Mouse (Mus musculus) hindbrain, embryonic 15.5 days (tissue): Measurements from ENCODE around the gene Glipr2. TPM values are rescaled to one million over a fixed set of nuclear protein-coding genes. Genes with fewer than 3 reads are reported as not detected.

Source experiments
- ATAC-seq: fragments of 200-750 bp; cut with Nextera tagmentation; 2 replicates; pipeline ENCODE4 v1.8.0; 2017; ENCODE audit warnings: low read depth, moderate number of reproducible peaks, moderate TSS enrichment; ENCODE audit not compliant: low FRiP score
- H3K27ac ChIP-seq: fragments of 300-500 bp; sonication (generic); replicated peaks from 2 replicates; pipeline ENCODE4 v1.5.1; 2015; ENCODE audit warnings: mild to moderate bottlenecking, inconsistent platforms
- H3K27me3 ChIP-seq: fragments of 300-500 bp; sonication (generic); 2 replicates; pipeline ENCODE4 v1.6.1; 2015; ENCODE audit warnings: control low read depth, inconsistent platforms
- H3K36me3 ChIP-seq: fragments of 300-500 bp; sonication (generic); 2 replicates; pipeline ENCODE4 v1.6.1; 2015; ENCODE audit warnings: control low read depth, inconsistent platforms
- H3K4me1 ChIP-seq: fragments of 300-500 bp; sonication (generic); replicated peaks from 2 replicates; pipeline ENCODE4 v1.6.1; 2015; ENCODE audit warnings: control low read depth, inconsistent platforms
- H3K4me2 ChIP-seq: fragments of 300-500 bp; sonication (generic); 2 replicates; pipeline ENCODE4 v1.6.1; 2015; ENCODE audit warnings: moderate library complexity, mild to moderate bottlenecking, inconsistent platforms
- H3K4me3 ChIP-seq: fragments of 300-500 bp; sonication (generic); 2 replicates; pipeline ENCODE4 v1.5.1; 2015; ENCODE audit warnings: mild to moderate bottlenecking, inconsistent platforms
- H3K9ac ChIP-seq: fragments of 300-500 bp; sonication (generic); 2 replicates; pipeline ENCODE4 v1.6.1; 2015; ENCODE audit warnings: inconsistent platforms
- H3K9me3 ChIP-seq: fragments of 300-500 bp; sonication (generic); 2 replicates; pipeline ENCODE4 v1.6.1; 2016; ENCODE audit warnings: control low read depth, inconsistent platforms
- WGBS: fragments of 180-500 bp; shearing (Covaris S2); methylation state at CpG from one replicate; pipeline ENCODE4 v1.1.7; 2015; 5-methylcytosine and 5-hydroxymethylcytosine counted together
- polyA plus RNA-seq: library from polyadenylated mRNA; unstranded; fragments of >200 nt; fragmentation: Nextera tagmentation; extraction: Ambion mirVana; gene quantifications from 2 replicates; pipeline ENCODE4 v1.2.1, GENCODE M21; 2015

The Glipr2 gene
- polyA plus RNA-seq, 1 experiment from 2014 or later, result 38.8 TPM

DNA sequence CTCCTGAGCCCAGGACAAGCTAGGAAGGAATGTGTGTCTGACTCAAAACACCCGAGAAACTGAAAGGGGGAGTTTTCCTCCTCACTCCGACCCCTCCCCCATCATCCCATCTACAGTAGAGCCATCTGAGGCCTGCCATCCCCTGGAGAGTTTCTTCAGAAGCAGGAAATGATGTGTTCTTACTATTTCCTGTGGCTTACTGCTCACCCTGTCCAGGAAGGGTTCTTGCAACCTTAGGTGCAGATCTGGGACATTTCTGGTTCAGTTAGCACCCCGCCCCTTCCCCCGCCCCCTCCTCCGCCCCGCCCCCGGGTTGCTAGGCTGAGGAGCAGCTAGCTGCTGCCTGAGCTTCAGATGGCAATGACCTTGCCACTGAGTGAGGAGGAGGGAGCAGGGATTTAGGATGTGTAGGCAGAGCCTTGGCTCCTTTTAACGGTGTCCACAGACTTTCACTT, 15.0 kb downstream of the Glipr2 start:
- Histone ChIP-seq H3K27me3 (no peaks in the 10 kb centered on the region), H3K27ac (peak overlapping the region; percentile 31), H3K9ac (no peak overlapping the region), H3K4me3 (no peak overlapping the region), H3K36me3 (no peaks in the 10 kb centered on the region), H3K4me1 (peaks cover 26% of the 10 kb centered on the region), H3K9me3 (no peaks in the 10 kb centered on the region), H3K4me2 (peak overlapping the region; percentile 16; the same call in 1 of the 2 replicates)
- WGBS, result 4% methylated on average over 8 of the region's 8 CpGs
- ATAC-seq, result peak; percentile 21; the same call in 1 of the 2 replicates

DNA sequence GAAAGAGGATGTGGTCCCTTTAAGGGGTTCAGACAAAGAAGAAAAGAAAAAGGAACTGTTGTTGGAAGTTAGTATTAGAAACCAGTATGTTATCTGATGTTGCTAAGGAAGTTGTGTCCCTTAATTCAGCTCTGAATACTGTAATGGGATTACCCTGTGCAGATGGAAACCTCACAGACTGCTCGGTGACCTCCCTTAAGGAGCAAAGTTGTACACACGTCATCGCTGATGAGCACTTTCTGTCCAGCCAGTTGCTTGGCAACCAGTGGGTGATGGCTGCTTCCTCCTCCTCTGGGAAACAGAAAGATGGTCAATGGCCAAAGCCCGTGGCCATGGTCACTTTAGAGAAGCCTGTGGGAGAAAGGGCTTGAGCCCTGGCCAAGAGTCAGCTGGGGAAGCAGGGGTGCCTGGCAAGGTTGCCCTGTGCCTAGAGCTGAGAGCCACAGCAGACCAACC, 16.4 kb downstream of the Glipr2 start:
- WGBS, result 26% methylated on average over 4 of the region's 4 CpGs
- H3K36me3 ChIP-seq, result no peaks in the 10 kb centered on the region
- H3K9me3 ChIP-seq, result no peaks in the 10 kb centered on the region
- no peak overlapping the region for H3K4me2 ChIP-seq
- no peak overlapping the region for H3K4me3 ChIP-seq
- H3K9ac ChIP-seq, result no peak overlapping the region
- ATAC-seq, result no peak
- no peaks in the 10 kb centered on the region for H3K27me3 ChIP-seq
- no peak overlapping the region for H3K27ac ChIP-seq
- peaks cover 30% of the 10 kb centered on the region for H3K4me1 ChIP-seq

- Histone ChIP-seq H3K36me3 (no peaks in the 10 kb centered on the region), H3K4me2 (no peak overlapping the region), H3K27ac (no peak overlapping the region), H3K9ac (no peak overlapping the region), H3K4me3 (no peak overlapping the region), H3K4me1 (peaks cover 39% of the 10 kb centered on the region), H3K9me3 (no peaks in the 10 kb centered on the region), H3K27me3 (no peaks in the 10 kb centered on the region)
- 83% methylated on average over 10 of the region's 10 CpGs for WGBS
- ATAC-seq, result no peak
Observed at GRCm38 (mm10) chr4:43974914-43975616, 17.9 kb downstream of the Glipr2 start.

- WGBS, result 86% methylated on average over 6 of the region's 6 CpGs
- Histone ChIP-seq H3K4me3 (no peak overlapping the region), H3K36me3 (no peaks in the 10 kb centered on the region), H3K9me3 (no peaks in the 10 kb centered on the region), H3K27ac (no peak overlapping the region), H3K27me3 (no peaks in the 10 kb centered on the region), H3K4me2 (no peak overlapping the region), H3K9ac (no peak overlapping the region), H3K4me1 (peaks cover 41% of the 10 kb centered on the region)
- no peak for ATAC-seq
Observed at GRCm38 (mm10) chr4:43976223-43976740, 19.1 kb downstream of the Glipr2 start.

GRCm38 (mm10) chr4:43978521-43979443, 21.6 kb downstream of the Glipr2 start:
- 28% methylated on average over 17 of the region's 17 CpGs for WGBS
- peaks cover 29% of the 10 kb centered on the region for H3K4me1 ChIP-seq
- H3K9me3 ChIP-seq, result no peaks in the 10 kb centered on the region
- H3K4me2 ChIP-seq, result no peak overlapping the region
- no peak for ATAC-seq
- H3K27me3 ChIP-seq, result no peaks in the 10 kb centered on the region
- H3K36me3 ChIP-seq, result no peaks in the 10 kb centered on the region
- no peak overlapping the region for H3K9ac ChIP-seq
- H3K27ac ChIP-seq, result peak overlapping the region; percentile 56
- no peak overlapping the region for H3K4me3 ChIP-seq

DNA sequence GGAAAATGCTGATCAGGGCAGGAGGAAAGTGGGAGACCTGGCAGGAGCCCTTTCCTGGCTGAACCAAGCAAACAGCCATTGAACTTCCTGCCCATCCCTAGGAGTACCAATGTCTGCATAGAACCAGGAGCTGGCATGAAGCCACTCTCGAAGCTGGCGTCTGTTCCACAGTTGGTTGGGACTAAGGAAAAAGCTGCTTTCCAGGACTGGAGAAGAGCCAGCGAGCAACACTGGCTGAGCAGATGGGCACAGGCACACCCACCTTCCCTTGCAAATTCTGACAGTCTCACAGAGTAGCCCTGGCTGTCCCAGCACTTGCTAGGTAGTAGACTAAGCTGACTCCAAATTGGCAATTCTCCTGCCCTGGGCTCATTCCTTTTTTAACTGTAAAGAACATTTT, 22.5 kb downstream of the Glipr2 start:
- Histone ChIP-seq H3K4me1 (peaks cover 28% of the 10 kb centered on the region), H3K4me2 (no peak overlapping the region), H3K27ac (peak overlapping the region; percentile 56; the same call in 1 of the 2 replicates), H3K27me3 (no peaks in the 10 kb centered on the region), H3K36me3 (no peaks in the 10 kb centered on the region), H3K9me3 (no peaks in the 10 kb centered on the region), H3K4me3 (no peak overlapping the region), H3K9ac (no peak overlapping the region)
- WGBS, result 52% methylated on average over 3 of the region's 3 CpGs
- ATAC-seq, result peak; percentile 52

DNA sequence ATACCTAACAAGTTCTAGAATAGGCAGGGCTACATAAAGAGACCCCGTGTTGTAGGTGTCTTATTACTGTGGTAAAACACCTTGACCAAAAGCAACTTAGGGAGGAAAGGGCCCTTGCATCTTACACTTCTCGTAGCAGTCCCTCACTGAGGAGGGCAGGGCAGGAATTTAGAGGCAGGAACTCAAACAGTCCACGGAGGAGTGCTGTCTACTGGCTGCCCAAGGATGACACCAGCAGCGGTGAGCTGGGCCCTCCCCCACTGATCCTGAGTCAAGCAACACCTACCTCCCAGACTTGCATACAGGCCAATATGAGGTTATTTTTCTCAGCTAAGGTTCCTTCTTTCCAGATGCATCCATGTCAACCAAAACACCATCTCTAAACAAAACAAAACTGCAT, 23.0 kb downstream of the Glipr2 start:
- H3K9ac ChIP-seq, result no peak overlapping the region
- H3K27me3 ChIP-seq, result no peaks in the 10 kb centered on the region
- H3K9me3 ChIP-seq, result no peaks in the 10 kb centered on the region
- no peak overlapping the region for H3K4me2 ChIP-seq
- H3K4me3 ChIP-seq, result no peak overlapping the region
- no peaks in the 10 kb centered on the region for H3K36me3 ChIP-seq
- 86% methylated on average over 4 of the region's 4 CpGs for WGBS
- no peak for ATAC-seq
- H3K4me1 ChIP-seq, result peaks cover 28% of the 10 kb centered on the region
- H3K27ac ChIP-seq, result no peak overlapping the region

DNA sequence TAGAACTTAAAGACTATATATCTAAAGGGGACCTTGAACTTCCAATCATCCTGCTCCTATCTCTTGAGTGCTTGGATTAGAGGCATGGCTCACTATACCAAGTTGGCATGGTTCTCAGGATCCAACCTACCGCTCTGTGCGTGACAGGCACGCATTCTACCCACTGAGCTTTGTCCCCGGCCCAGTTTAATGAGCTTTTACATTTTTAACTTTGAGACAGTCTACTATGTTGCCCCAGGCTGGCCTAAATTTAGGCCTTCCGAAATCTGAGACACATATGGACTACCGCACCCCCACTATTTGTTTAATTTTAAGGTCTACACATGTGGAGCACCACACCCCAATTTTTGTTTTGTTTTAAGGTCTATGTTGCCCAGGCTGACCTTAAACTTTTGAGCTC, 23.6 kb downstream of the Glipr2 start:
- Histone ChIP-seq H3K27me3 (no peaks in the 10 kb centered on the region), H3K9me3 (no peaks in the 10 kb centered on the region), H3K4me2 (no peak overlapping the region), H3K4me3 (no peak overlapping the region), H3K4me1 (peaks cover 28% of the 10 kb centered on the region), H3K9ac (no peak overlapping the region), H3K36me3 (no peaks in the 10 kb centered on the region), H3K27ac (no peak overlapping the region)
- no peak for ATAC-seq
- WGBS, result 96% methylated on average over 6 of the region's 6 CpGs

DNA sequence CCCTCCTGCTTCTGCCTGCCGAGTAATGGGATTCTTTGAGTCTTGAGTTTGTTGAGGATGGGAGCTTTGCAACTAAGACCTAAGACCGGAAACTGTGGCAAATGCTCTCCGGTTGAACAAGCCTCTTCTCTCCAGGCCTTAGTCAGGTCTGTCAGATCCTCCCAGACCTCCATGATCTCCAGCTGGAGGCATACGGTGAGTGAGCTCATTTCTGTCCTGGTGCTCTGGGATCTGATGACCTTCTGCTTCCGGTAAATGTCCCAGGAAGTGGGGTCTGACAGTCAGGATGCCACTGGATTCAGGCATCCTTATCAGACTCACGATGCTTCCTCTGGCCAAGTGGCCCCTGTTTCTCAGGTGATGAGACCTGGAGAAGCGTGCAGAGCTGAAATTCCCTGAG, 24.1 kb downstream of the Glipr2 start:
- Histone ChIP-seq H3K4me3 (no peak overlapping the region), H3K27me3 (no peaks in the 10 kb centered on the region), H3K4me1 (peaks cover 28% of the 10 kb centered on the region), H3K4me2 (no peak overlapping the region), H3K9me3 (no peaks in the 10 kb centered on the region), H3K36me3 (no peaks in the 10 kb centered on the region), H3K9ac (no peak overlapping the region), H3K27ac (no peak overlapping the region)
- ATAC-seq, result no peak
- 93% methylated on average over 7 of the region's 7 CpGs for WGBS

DNA sequence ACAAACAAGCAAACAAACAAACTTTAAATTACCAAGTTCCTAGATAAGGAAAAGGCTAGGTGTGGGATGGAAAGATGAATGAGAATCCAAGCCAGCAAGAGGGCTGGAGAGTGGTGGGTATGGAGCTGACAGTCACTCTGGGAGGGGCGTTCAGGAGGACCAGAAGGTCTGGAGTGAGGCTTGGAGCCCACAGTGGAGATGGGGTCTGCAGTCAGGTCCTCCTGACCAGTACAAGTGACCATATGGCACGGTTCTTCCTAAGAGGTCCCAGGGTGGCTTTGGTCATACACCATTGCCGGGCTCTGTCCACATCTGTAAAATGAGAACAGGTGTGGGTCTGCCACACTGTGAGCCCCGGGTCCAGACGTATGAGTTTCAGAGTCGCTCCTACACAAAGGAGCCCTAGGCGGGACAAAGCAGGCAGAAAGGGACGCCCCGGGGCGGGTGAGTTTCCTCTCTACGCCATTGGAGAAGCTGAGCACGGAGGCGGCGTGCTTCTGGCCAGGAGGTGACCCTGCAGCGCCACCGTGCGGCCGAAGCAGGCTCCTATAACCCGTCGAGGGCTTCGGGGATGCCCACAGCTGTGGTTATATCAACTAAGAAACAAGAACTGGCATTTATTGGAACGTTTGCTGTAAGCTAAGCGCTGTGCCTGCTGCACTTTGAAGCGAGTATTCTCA, 25.0 kb downstream of the Glipr2 start:
- peaks cover 28% of the 10 kb centered on the region for H3K4me1 ChIP-seq
- 0 out of 2 replicates have a peak overlapping the region, but pooled peaks have one; percentile 23 for H3K27ac ChIP-seq
- peak overlapping the region; percentile 35 for H3K9ac ChIP-seq
- ATAC-seq, result peak; percentile 95
- peak overlapping the region; percentile 33 for H3K4me3 ChIP-seq
- WGBS, result 2% methylated on average over 24 of the region's 24 CpGs
- H3K27me3 ChIP-seq, result no peaks in the 10 kb centered on the region
- no peaks in the 10 kb centered on the region for H3K36me3 ChIP-seq
- H3K9me3 ChIP-seq, result no peaks in the 10 kb centered on the region
- H3K4me2 ChIP-seq, result peak overlapping the region; percentile 63

GRCm38 (mm10) chr4:43983181-43983580, 26.0 kb downstream of the Glipr2 start, which contains the start of gene Ccin:
Gene Ccin, plus strand, starts transcription at chr4:43983483.
- Histone ChIP-seq H3K9ac (peak within 1 kb of the TSS; percentile 35; the same call in 1 of the 2 replicates), H3K4me1 (peaks cover 25% of the 10 kb centered on the region), H3K9me3 (no peaks in the 10 kb centered on the region), H3K4me3 (peak within 1 kb of the TSS; percentile 33), H3K4me2 (peak within 1 kb of the TSS; percentile 63), H3K27ac (0 out of 2 replicates have a peak within 1 kb of the TSS, but pooled peaks have one; percentile 23), H3K27me3 (no peaks in the 10 kb centered on the region), H3K36me3 (no peaks in the 10 kb centered on the region)
- no peak for ATAC-seq
- WGBS, result 77% methylated on average over 11 of the region's 11 CpGs
